Mouse (Mus musculus) thymus, postnatal 14 days (tissue): Measurements from ENCODE around the gene Prkca.

Source experiments
- DNase-seq: peaks from one replicate; pipeline ENCODE4 v3.0.0; 2021

The Prkca gene

DNA sequence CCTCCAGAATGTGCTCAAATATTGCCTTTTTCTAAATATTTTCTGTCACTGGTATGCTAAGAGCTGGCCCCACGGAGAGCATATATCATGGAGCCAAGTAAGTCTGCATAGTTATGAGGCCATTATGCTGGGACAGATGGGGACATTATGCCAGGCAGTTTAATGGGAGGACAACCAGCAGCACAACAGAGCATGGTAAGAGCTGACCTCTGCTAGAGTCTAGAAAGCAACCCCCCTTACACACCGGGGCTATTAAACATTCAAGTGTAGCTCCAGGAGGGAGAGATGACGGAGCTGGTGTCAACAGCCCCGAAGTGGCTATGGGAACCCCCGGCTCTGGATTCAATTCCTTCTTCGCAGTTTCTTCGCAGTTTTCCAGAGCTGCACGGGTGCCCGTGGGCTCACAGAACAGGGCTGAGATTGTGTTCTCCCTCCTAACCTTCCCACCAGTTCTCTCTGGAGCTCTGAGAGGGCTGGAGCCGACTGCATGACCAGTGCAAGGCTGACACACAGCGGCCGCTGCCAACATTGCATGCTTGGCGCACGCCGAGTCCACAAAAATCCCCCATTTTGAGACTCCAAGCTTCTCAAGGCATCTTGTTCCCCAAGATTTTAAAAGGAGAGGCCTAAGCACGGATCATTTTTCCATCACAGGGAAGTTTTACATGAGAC is 361.4 kb downstream of the Prkca start:
- DNase-seq: no peak

DNA sequence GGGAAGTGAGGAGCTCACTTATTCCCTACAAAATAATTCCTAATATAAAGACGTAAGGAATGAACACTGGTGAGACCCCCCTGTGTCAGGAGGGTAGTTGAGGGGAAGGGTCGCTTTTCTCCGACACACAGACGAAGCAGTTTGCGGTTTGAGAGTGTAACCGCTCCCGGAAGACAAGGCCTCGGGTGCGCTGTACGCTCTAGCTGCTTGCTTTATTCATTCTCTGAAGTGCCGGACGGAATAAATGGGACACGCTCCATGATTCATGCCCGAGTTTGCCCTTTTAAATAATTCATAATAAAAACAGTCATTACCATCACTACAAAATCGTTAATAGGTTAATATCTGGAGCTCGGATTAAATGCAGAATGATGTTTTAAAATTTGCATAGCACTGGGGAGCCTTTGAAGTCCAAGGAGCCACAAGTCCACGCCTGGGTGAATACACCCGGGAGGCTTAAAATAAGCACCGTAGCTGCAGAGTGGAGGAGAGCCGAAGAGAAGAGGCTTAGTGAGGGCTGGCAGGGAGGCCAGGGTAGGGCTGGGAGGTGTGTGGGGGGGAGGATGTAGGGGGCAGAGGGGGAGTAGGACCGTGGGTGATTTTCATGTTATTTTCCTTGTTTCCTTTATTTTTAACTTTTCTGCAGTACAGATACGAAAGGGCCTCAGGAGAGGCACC is 364.1 kb downstream of the Prkca start:
- no peak for DNase-seq

DNA sequence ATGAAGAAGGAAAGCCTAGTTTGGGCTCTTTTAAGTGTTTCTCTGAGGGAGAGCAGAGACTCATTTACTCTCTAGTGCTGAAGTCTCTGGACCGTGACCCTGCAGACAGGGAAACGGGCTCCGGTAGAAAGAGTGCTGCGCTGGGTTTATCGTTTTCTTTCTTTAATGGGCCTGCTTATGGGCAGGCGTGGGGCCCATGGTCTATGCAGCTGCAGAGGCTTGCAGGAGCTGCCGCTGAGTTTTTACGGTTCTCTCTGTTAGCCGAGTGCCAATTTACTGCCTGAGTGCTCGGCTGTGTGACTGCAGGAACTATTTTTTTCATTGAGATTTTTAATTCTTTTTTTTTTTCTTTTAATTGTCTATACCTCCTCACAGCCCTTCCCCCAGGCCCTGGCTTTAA is 373.8 kb downstream of the Prkca start:
- DNase-seq: no peak

DNA sequence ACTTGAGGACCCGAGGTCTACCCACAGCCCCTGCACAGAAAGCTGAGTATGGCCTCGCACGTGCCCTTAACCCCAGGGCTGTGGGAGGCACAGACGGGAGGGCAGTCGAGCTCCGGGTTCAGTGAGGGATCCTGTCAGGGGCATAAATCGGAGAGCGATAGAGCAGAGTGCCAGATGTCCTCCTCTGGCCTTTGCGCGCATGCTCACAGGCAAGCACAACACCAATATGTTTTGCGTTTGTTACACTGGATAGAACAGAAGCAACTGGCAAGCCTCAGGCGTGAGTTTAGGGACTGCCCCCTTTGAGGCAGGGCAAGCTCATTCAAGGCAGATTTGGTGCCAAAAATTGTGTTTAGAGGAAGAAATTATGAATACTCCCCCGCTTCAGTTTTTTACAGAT is 375.6 kb downstream of the Prkca start:
- no peak for DNase-seq

DNA sequence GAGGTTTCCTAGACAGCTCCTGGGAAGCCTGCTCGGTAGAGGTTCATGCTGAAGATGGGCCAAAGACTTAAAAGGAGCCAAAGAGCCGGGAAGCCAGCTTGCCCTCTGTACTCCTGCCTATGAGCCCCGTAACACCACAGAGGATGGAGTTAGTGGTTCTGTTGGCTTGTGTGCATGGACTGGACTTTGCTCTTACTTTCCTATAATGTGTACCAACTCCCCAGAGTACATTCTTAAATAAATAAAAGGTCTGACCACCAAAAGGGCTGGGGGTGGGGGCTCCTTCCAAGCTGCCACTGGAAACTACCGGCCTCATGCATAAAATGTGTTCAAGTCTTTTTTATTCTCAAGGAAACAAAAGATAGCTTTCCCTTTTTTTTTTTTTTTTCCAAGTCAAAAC is 377.5 kb downstream of the Prkca start:
- no peak for DNase-seq

DNA sequence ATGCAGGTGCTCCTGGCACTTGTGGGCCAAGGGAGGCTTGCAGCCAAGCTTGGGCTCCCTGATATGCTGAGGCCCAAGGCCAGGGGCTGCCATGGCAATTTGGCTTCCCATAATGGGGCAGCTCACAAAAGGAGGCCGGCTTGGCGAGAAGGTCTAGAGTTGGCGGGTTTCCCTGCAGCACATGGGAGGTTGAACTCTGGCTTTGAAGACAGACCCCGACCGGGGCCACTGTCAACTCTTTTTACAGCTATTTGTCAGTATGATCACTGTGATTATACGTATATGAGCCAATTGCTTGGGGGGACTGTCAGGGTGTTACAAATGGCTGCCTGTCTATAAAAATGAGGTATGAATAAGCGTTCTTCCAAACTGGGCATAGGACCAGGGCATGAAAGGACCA is 378.3 kb downstream of the Prkca start:
- no peak for DNase-seq

DNA sequence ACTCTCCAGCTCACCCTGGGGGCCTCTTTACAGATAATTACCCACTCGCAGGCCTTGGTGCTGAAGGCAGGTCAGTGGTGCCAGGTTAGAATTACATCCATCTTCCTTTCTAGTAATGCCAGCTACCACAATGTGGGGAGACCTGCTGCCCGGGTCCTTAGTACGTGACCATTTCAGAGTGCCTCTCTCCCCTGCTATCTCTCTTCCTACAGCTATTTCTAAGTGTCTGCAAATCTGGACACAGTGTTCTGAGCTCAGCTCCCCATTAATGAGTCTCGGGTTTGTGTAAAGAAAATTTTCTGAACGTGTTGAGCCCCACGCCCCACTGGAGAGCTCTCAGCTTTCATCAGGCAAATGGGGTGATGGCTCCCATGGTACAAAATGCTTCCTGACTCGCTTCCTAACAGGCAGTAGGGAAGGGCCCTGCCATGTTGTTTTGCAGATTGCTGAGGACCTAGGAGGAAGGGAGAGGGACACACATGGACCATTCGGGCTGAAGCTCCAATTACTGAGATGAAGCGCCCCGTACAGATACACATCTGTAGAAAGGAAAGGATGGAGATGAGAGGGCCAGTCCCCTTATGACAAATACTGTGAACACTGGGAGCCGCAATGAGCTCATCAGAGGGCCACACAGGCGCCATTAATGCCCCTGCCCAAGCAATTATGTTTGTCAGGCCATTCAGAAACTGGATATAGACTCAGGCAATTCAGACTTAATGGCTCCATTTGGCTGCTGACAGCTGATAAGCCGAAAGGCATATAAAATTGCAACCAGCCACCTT is 386.0 kb downstream of the Prkca start:
- DNase-seq: no peak

DNA sequence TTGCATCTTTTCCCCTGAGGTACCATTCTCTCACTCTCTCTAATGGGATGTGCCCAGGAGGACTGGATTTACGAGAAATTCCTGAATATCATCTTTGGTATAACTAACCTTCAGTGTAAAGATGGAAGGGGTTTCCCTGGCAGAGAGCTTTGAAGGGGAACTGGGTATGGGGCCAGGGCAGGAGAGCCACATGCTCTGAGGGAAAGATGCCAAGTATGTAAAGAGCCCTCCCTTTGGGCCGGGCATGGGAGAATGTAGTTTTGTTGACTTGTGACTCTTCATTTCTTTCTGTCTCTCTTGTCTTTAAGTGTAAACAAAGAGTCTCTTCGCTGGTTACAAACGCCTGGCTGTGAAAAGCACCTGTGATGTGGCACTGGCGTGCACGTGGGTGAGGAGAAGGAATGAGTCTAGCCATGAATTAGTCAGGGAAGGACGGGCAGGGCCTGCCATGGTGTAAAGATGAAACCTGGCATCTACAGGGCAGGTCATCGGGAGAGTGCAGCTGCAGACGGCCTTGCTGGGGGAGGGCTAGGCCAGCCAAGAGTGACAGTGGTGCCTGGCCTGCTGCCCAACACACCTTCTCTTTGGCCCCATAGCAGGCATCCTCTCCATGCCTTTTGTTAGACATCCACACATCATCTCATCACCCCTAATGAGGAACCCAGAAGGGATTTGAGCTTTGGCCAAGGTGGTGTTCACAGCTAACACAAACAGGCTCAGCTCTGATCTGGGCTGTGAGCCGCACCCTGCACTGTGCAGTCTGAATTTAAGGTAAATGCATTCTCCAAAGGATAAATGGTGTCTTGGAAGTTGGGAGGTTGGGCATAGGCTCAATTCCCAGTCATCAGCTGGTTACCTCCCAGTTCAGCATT is 388.3 kb downstream of the Prkca start:
- no peak for DNase-seq

DNA sequence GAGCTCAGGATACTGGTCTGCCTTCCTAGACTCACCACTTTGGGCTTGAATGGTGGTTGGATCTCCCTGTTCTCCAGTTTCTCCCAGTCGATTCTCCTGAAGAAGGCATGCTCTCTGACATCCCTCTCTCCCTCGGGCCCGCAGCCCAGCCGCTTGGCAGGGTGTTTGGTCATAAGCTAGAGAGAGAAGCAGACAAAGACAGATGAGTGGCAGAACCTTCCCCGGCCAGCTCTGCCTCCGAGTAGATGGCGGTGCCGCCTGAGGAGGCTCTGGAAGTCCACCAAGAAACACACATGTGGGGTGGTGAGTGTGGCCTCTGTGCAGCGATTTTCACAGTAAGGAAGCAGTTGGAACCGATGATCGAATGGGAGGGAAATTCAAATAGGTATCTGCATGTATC is 392.3 kb downstream of the Prkca start:
- DNase-seq: no peak

DNA sequence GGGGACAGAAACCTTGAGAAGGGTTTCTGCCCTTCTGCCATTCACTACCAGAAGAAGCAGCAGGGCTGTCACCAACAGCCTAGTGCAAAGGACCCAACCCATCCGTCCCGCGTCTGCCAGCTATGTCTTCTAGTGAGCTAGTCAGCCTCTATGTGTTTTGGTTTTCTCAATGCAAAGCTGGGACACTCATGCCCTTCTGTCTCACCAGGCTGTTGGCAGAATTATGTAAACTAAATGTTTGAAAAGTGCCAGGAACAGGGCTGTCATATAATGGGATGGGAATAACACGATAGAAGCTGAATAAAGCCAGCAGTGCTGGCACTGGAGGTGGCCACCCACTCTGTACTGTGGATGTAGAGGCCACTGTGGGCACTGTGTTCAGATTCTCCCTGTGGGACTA is 393.1 kb downstream of the Prkca start:
- DNase-seq: no peak

DNA sequence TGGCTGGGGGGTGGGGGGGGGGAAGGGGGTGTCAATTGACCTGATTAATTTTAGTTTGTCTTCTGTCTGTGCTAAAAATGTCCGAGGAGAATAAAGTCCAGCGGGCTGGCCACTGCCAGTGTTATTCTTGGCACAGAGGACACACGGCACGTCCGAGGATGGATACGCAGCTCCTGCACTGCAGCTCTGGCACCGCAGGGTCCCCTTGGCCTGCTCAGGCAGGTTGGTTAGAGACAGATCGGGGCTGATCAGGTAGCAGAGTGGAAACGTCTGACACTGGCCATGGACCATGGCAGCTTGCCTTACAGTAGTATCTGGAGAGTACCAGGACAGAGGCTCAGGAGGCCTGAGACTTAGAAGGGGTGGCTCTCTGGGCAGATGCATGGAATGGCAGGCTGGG is 393.5 kb downstream of the Prkca start:
- DNase-seq: no peak

DNA sequence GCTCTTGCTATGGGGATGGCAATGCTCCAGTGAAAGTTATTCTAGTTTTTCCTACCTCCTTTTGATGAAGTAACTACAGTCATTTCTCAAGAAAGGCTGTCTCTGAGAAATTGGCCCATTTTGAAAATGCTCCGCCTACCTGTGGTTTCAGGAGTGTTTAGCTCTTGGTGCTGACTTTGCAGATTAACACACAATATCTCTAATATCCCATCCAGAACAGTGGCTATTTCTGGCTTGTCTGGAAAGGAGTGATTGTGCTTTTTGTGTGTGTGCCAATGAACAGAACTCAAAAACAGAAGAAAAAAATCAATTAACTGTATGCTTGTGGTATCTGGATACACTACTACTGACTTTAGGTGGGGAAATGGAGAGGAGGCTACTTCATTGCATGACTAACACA is 395.8 kb downstream of the Prkca start:
- no peak for DNase-seq

DNA sequence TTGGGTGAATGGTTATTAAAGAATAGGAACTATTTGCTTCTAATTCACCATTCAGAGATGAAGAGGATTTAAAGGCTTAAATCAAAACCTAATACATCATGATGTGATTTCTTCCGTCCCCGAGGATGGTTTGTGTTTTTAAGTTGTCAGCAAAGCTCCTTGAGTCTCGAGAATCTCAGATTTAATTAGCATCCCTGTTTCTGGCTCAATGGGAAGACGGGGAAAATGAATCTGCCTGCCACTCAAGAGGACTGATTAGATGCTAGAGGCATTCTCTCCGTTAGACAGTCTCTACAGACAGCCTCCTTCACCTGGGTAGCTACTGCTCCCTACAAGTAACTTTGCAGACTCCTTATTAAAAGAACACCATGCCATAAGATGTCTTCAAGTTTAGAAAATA is 396.9 kb downstream of the Prkca start:
- DNase-seq: no peak

DNA sequence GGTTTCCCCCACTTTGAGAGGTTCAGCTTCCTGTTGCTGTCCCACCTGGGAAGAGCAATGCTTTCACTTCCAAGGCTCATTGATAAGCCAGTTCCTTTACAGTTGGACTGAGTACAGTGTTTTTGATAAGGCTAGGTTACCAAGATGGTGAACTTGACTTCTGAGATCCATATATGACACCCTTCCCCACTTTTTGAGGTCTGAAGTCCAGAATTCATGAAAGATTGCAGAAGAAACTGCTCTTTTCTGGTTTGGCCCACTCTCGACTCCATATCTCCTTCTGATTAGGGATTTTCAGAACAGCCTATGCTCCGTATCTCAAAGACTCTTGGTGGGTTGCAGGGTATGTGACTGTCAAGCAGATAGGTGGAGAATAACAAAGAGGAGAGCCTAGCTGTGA is 406.8 kb downstream of the Prkca start:
- no peak for DNase-seq

DNA sequence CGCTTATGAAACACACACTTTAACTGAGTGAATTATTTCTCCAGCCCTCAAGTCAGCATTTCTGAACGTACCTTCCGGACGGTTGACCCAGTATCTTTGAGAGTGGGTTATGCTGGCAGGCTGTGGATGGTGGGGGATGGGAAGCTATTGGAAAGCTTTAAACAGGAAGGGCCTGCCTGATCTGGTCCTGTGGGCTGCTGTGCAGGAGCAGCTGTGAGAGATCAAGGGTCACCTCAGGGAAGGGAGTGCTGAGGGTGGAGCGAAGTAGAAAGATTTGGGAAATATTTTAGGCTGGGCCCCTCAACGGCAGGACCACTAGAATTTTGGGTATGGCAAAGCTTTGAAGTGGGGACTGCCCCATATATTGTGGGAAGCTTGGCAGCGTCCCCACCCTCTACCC is 412.0 kb downstream of the Prkca start:
- DNase-seq: no peak

DNA sequence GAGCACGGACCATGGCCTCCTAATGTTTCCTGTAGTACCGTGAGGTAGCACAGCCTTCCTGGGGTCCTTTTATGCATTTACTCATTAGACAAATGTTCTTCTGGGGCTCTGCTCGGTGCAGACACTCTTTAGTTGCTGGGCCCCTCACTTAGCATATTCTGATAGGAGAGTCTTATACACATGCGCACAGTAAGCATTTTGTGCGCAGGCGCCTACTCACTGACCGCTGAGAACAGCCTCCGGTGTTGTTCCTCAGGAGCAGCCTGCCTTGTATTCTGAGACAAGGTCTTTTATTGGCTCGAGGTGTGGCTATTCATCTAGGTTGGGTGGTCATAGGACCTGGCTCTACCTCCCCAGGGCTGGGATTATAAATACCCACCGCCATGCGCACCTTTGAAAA is 412.4 kb downstream of the Prkca start:
- DNase-seq: no peak

DNA sequence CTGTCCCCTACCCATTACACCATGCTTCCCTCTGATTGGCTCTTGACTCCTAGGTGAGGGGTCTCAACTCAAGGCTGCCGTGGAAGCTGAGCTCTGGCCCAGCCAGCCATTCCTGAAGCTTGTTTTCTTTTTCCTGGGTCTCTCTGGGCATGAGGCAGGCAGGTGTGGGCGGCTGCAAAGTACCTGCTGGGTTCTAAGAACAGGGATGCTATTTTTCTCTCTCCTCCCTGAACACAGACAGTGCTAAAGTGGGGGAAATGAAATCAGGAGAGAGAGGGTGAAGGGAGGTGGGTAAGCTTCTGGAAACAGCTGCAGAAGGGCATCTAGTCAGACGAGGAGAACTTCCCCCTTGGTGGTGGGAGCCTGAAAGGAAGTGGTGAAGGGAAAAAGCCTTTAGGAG is 414.0 kb downstream of the Prkca start:
- no peak for DNase-seq

DNA sequence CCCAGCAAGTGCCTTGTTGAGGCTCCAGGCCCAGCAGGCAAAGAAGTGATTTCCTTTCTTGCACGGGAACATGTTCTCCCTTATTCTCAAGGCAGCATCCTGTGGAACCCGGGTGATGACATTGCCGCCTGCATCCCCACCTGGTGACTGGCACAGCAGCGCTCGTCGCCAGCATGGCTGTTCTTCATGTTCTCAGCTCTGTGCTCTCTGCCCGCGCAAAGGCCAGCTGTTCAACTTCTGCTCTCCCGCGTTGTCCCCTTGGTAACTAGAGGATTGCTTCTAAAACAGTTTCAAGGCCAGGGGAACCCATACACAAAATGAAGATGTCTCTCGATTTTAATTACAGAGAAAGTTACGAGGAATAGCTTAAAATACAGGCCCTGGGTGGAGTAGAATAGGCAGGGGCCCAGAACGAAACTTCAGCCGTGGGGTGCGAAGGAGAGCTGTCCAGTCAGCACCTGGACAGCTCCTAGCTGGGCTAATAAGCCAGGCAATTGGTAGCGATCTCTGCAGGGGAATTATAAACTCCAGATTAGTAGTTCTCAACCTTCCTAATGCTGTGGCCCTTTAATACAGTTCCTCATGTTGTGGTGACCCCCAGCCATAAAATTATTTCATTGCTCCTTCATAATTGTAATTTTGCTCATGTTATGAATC is 423.7 kb downstream of the Prkca start:
- no peak for DNase-seq

DNA sequence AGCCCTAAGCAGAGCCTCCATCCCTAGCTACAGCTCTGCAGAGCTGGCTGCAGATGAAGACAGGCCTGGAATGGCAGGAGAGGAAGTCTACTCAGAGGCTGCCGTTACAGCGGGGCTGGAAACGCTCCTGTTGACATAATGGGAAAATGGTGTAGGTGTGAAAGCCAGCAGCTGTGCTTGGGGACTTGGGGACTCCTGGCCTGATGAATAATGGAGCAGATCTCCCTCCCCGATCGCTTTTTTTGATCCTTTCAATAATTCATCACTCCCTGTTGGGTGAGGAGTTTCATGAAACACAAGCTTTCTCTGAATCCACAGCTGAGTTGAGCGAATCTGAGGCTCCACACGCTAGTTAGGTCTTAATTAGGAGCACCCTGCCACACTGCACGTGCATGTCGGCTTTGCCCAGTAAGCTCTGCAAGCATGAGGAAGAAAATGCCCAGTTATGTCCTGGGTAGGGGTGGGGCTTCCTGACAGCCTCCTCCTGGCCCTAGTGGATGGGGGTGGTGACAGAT is 425.9 kb downstream of the Prkca start:
- DNase-seq: no peak

DNA sequence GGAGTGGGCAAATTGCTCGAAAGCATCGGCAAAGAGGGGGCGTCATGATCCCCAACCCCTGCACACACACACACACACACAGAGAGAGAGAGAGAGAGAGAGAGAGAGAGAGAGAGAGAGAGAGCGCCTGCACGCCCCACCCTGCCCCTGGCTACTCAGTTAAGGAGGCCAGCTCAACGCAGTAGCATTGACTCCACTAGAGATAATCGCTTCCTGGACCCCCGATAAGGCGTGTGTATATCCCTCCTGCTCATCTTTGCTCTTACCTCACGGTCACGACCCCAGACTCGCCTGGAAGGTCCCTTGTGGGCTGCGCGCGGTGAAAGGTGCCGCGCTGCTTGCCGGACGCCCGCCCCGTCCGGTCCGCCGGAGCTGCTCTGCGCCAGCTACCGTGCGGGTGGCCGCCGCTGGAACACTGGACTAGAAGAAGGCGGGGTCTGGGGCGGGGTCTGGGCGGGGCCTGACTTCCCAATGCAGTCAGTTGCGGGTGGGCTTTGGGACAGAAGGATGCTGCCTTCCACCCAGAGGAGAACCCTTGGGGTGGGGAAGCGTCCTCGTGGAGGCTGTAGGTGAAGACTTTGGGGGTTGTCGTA is 429.0 kb downstream of the Prkca start, which contains the start of gene Cacng5:
TSS of gene Cacng5 (minus strand) at position 422 of the 593 bp plus-strand sequence.
- no peak for DNase-seq

DNA sequence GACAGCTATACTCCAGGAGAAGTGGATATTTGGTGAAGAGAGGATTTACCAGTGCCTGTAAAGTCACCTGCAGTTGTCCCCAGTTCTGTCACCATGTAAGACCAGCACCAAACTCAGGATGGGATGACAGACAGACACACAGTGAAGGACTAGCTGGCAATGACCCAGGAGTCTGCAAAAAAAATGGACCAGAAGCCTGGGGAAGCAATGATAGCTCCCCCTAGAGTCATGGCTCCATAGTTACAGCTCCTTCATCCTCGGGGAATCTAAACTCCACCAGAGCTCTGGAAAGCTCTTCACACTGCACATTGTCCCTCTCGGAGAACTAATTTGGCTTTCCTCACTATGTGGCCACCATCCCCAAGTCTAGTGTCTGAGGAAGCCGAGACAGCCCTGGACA is 430.4 kb downstream of the Prkca start:
- no peak for DNase-seq

DNA sequence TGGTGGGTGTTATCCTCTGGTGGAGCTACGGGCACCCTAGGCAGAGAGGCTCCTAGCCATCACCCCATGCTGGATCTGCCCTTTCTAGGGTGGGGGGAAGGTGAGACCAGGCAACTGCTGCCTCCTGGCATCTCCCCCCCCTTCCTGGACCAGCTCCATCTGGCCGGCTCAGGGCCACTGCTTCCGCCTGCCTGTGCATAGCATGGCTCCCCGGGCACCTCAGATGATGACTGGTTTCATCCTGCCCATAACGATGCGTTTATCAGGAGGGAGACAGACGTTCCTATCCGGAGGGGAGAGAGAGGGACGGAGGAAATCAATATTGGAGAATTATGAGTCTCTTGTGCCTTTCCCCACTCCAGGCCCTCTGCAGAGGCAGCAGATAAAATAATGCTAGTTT is 438.4 kb downstream of the Prkca start:
- no peak for DNase-seq
